Mouse (Mus musculus): Measurements from ENCODE around the gene Col15a1.

GRCm38 (mm10) chr4:47287468-47287867 is 79.5 kb downstream of the Col15a1 start:
- TF ChIP-seq CTCF (conservative IDR thresholded peaks at IDR 0.05; ENCODE audit: low read length) (no peak), POU5F1 (IDR thresholded peaks at IDR 0.05; ENCODE audit: borderline replicate concordance, low read length) (no peak), NANOG (IDR thresholded peaks at IDR 0.05; ENCODE audit: borderline replicate concordance, low read length) (no peak)

Data from E14TG2a.4 (cell line).